Mouse (Mus musculus) CD4-positive, CD25-positive, alpha-beta regulatory T cell, adult 9 weeks (primary cell): ENCODE data around the gene 4921511C20Rik. TPM values are rescaled to one million over a fixed set of nuclear protein-coding genes. Genes with fewer than 3 reads are reported as not detected.

Experiments used
- polyA plus RNA-seq: library from polyadenylated mRNA; unstranded; fragments of 100-300 nt; shearing (Covaris generic); gene quantifications from one replicate; pipeline ENCODE4 v1.2.1, GENCODE M21; 2017

Gene 4921511C20Rik
- not detected for polyA plus RNA-seq

DNA sequence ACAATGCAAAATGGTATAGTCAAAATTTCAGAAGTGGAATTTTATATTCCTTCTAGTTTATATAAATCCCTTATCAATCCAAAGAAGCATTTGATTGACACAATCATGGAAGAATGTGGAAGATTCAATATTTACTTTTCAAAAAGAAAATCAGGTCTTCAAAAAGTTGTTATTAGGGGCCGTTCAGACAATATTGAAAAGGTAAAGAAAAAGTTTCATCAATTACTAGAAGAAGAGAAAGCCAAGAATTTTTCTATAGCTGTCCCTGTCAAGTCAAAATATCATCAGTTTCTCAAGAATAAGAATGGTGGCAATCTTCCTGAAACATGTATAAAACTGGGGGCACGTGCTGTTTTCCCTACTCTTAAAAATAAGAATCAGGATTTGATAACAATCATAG lies at the start of gene 4921511C20Rik:
Gene 4921511C20Rik (plus strand): TSS at position 301 of the 400 bp plus-strand sequence.

